Mouse (Mus musculus): Measurements from ENCODE around the gene Dcst1.

GRCm38 (mm10) chr3:89365486-89366414, 697 bp upstream of the Dcst1 start:
- TF ChIP-seq CTCF (IDR thresholded peaks at IDR 0.05; ENCODE audit: low read depth) (no peak), EP300 (IDR thresholded peaks at IDR 0.05; ENCODE audit: low read depth) (no peak)

Data from heart, postnatal 0 days (tissue).